Mouse (Mus musculus) adipocyte (in vitro differentiated cells): ENCODE data around the gene Ncbp3.

Source experiments
- DNase-seq: peaks from one replicate; pipeline ENCODE4 v3.0.0-alpha.2; 2016; ENCODE audit warnings: low spot score

Ncbp3 gene

GRCm38 (mm10) chr11:73030821-73031498 is 16.6 kb upstream of the Ncbp3 start:
- no peak for DNase-seq

GRCm38 (mm10) chr11:73031536-73031935 is 16.0 kb upstream of the Ncbp3 start:
- DNase-seq, result no peak

GRCm38 (mm10) chr11:73036077-73036476 is 11.5 kb upstream of the Ncbp3 start:
- DNase-seq, result no peak

- no peak for DNase-seq
These were observed 10.7 kb upstream of the Ncbp3 start for GRCm38 (mm10) chr11:73036889-73037288.

- DNase-seq, result no peak
These were observed 9.9 kb upstream of the Ncbp3 start for GRCm38 (mm10) chr11:73037691-73038090.

GRCm38 (mm10) chr11:73039102-73039799 is 8.3 kb upstream of the Ncbp3 start:
- peak; percentile 60 for DNase-seq

- peak; percentile 67 for DNase-seq
These were observed 3.3 kb upstream of the Ncbp3 start for GRCm38 (mm10) chr11:73044229-73044755.

GRCm38 (mm10) chr11:73044789-73045188 is 2.8 kb upstream of the Ncbp3 start:
- no peak for DNase-seq

GRCm38 (mm10) chr11:73048030-73048876 is 670 bp downstream of the Ncbp3 start:
- peak; percentile 22 for DNase-seq

- DNase-seq, result peak; percentile 93
These were observed 1.8 kb downstream of the Ncbp3 start for GRCm38 (mm10) chr11:73049335-73049734.

- no peak for DNase-seq
These were observed 5.2 kb downstream of the Ncbp3 start for GRCm38 (mm10) chr11:73052795-73053194.

GRCm38 (mm10) chr11:73057701-73058100 is 10.1 kb downstream of the Ncbp3 start:
- no peak for DNase-seq

- DNase-seq, result no peak
These were observed 12.0 kb downstream of the Ncbp3 start for GRCm38 (mm10) chr11:73059630-73060029.

GRCm38 (mm10) chr11:73061413-73061812 is 13.8 kb downstream of the Ncbp3 start:
- no peak for DNase-seq

- peak; percentile 52 for DNase-seq
These were observed 24.3 kb downstream of the Ncbp3 start for GRCm38 (mm10) chr11:73071839-73072238.

- no peak for DNase-seq
These were observed 28.7 kb downstream of the Ncbp3 start for GRCm38 (mm10) chr11:73076295-73076694.

GRCm38 (mm10) chr11:73076733-73077132 is 29.1 kb downstream of the Ncbp3 start:
- DNase-seq, result no peak

GRCm38 (mm10) chr11:73077211-73077720 is 29.7 kb downstream of the Ncbp3 start:
- DNase-seq, result no peak

GRCm38 (mm10) chr11:73078615-73079014 is 31.0 kb downstream of the Ncbp3 start:
- DNase-seq, result no peak

GRCm38 (mm10) chr11:73080306-73080705 is 32.7 kb downstream of the Ncbp3 start:
- DNase-seq, result no peak

- DNase-seq, result no peak
These were observed 36.7 kb downstream of the Ncbp3 start for GRCm38 (mm10) chr11:73084303-73084702.

GRCm38 (mm10) chr11:73084804-73085231 is 37.2 kb downstream of the Ncbp3 start:
- DNase-seq, result peak; percentile 43
